Mouse (Mus musculus): ENCODE results near the gene Gm13288. TPM values are rescaled to one million over a fixed set of nuclear protein-coding genes. Genes with fewer than 3 reads are reported as not detected.

Gene Gm13288
- total RNA-seq, 1 experiment from 2014 or later: not detected

Other genes starting within 250 kb of the Gm13288 start
- gene Ifna15, start 247.3 kb upstream of the Gm13288 start, total RNA-seq (2023; ENCODE audit: inconsistent age): not detected in 4 replicates
- not detected in 4 replicates for gene Ifna14, start 233.7 kb upstream of the Gm13288 start, total RNA-seq (2023; ENCODE audit: inconsistent age)
- gene Ifna9, start 213.1 kb upstream of the Gm13288 start, total RNA-seq (2023; ENCODE audit: inconsistent age): not detected in 4 replicates
- not detected in 4 replicates for gene Ifna12, start 202.2 kb upstream of the Gm13288 start, total RNA-seq (2023; ENCODE audit: inconsistent age)
- not detected in 4 replicates for gene C87499, start 171.1 kb upstream of the Gm13288 start, total RNA-seq (2023; ENCODE audit: inconsistent age)
- gene Ifna13, start 161.1 kb upstream of the Gm13288 start, total RNA-seq (2023; ENCODE audit: inconsistent age): not detected in 4 replicates
- gene Ifna16, start 128.6 kb upstream of the Gm13288 start, total RNA-seq (2023; ENCODE audit: inconsistent age): not detected in 4 replicates
- gene Ifna2, start 121.6 kb upstream of the Gm13288 start, total RNA-seq (2023; ENCODE audit: inconsistent age): not detected in 4 replicates
- gene Ifnab, start 114.2 kb upstream of the Gm13288 start, total RNA-seq (2023; ENCODE audit: inconsistent age): not detected in 4 replicates
- not detected in 4 replicates for gene Gm26566, start 83.7 kb upstream of the Gm13288 start, total RNA-seq (2023; ENCODE audit: inconsistent age)
- 16.1 to 18.8 TPM (median 16.6 TPM) in 4 replicates for gene Klhl9, start 83.1 kb upstream of the Gm13288 start, total RNA-seq (2023; ENCODE audit: inconsistent age)
- not detected in 4 replicates for gene Gm13271, start 50.7 kb upstream of the Gm13288 start, total RNA-seq (2023; ENCODE audit: inconsistent age)
- gene Gm13283, start 45.4 kb upstream of the Gm13288 start, total RNA-seq (2023; ENCODE audit: inconsistent age): not detected in 4 replicates
- not detected in 4 replicates for gene Gm13290, start 31.7 kb upstream of the Gm13288 start, total RNA-seq (2023; ENCODE audit: inconsistent age)
- gene Gm13289, start 28.6 kb upstream of the Gm13288 start, total RNA-seq (2023; ENCODE audit: inconsistent age): not detected in 4 replicates
- not detected in 4 replicates for gene Gm13272, start 25.7 kb upstream of the Gm13288 start, total RNA-seq (2023; ENCODE audit: inconsistent age)
- not detected in 4 replicates for gene Ifnz, start 23.4 kb upstream of the Gm13288 start, total RNA-seq (2023; ENCODE audit: inconsistent age)
- gene Gm13276, start 19.8 kb upstream of the Gm13288 start, total RNA-seq (2023; ENCODE audit: inconsistent age): not detected in 4 replicates
- gene Gm13277, start 16.9 kb upstream of the Gm13288 start, total RNA-seq (2023; ENCODE audit: inconsistent age): not detected in 4 replicates
- gene Gm13278, start 14.0 kb upstream of the Gm13288 start, total RNA-seq (2023; ENCODE audit: inconsistent age): not detected in 4 replicates
- gene Gm13275, start 11.0 kb upstream of the Gm13288 start, total RNA-seq (2023; ENCODE audit: inconsistent age): not detected in 4 replicates
- not detected in 4 replicates for gene Gm13279, start 8.1 kb upstream of the Gm13288 start, total RNA-seq (2023; ENCODE audit: inconsistent age)
- 0.36 TPM in 1 of 4 replicates, not detected in the others for gene Gm13285, start 5.9 kb upstream of the Gm13288 start, total RNA-seq (2023; ENCODE audit: inconsistent age)
- gene Gm13287, start 2.3 kb upstream of the Gm13288 start, total RNA-seq (2023; ENCODE audit: inconsistent age): not detected in 4 replicates
- not detected in 4 replicates for gene Ifna7, start 10.7 kb downstream of the Gm13288 start, total RNA-seq (2023; ENCODE audit: inconsistent age)
- gene Ifna11, start 14.4 kb downstream of the Gm13288 start, total RNA-seq (2023; ENCODE audit: inconsistent age): not detected in 4 replicates
- not detected in 4 replicates for gene Ifna6, start 21.9 kb downstream of the Gm13288 start, total RNA-seq (2023; ENCODE audit: inconsistent age)
- not detected in 4 replicates for gene Ifna5, start 30.0 kb downstream of the Gm13288 start, total RNA-seq (2023; ENCODE audit: inconsistent age)
- gene Ifna4, start 36.3 kb downstream of the Gm13288 start, total RNA-seq (2023; ENCODE audit: inconsistent age): not detected in 4 replicates
- not detected in 4 replicates for gene Ifna1, start 44.6 kb downstream of the Gm13288 start, total RNA-seq (2023; ENCODE audit: inconsistent age)
- gene Ifne, start 74.7 kb downstream of the Gm13288 start, total RNA-seq (2023; ENCODE audit: inconsistent age): not detected in 4 replicates

Data from B cell, adult (primary cell).